Mouse (Mus musculus) T-helper 2 cell (primary cell): Measurements from ENCODE around the gene Lpp.

Source experiments
- in situ Hi-C: fragments of 300-600 bp; cut with MboI, MseI; formaldehyde crosslinking; loops from one replicate; pipeline ENCODE4 v1.15.1; 2025; ENCODE audit warnings: high pct_unique_total_duplicates

The Lpp gene

DNA sequence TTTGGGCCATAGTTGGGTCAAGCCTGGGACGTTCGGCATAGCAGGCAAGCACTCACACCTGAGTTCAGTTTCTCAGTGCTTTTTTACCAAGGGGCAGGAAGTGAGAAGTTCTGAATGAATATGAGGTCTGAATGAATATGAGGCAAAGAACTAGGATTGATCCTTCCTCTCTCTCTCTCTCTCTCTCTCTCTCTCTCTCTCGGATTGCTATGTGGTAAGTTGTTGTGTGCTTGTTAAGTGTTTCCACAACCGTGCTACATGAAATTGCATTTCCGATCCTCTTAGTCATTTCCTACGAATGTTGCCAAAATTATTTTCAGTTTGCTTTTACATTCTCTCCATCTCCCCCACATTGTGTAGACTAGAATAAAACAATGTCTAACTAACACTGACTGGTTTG is 517.0 kb downstream of the Lpp start:
- in situ Hi-C loops = no loop called here

DNA sequence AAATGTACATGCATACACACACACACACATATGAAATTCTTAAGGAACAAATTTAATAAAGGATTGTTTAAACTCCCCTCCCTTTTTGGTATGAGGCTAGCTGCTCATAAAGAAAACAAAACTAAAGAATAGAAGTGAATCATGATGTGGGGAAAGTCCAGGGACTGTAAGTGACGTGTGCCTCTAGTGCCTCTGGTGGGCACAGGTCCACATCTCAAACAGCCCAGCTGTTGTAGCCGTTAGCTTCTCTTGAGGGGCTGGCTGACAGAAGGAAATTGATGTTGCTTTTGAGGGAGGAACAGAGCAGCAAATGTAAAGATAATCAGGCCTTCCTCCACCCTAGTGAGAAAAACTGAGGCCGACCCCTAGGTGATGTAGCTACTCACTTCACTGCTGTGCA is 517.5 kb downstream of the Lpp start:
- in situ Hi-C loops = no loop called here

GRCm38 (mm10) chr16:24912381-24912780 is 519.1 kb downstream of the Lpp start:
- in situ Hi-C loops = no loop called here

DNA sequence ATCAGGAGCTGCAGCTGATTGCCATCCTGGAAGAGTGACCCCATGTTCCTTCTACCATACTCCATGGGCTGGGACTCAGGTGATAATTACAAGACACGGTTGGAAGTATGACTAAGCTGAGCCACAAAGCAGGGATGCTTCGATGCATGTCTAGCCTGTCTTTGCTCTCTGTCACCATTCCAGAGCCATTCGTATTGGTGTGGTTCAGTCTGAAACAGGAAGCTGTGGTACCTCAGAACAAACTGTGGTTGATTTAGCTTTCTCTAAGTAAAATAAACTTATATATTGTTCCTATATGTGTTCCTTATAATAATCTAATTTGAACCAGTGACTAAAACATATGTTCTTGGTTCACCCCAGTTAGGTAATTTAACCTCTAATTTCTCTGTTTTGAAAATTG is 519.7 kb downstream of the Lpp start:
- in situ Hi-C loops = no loop called here

DNA sequence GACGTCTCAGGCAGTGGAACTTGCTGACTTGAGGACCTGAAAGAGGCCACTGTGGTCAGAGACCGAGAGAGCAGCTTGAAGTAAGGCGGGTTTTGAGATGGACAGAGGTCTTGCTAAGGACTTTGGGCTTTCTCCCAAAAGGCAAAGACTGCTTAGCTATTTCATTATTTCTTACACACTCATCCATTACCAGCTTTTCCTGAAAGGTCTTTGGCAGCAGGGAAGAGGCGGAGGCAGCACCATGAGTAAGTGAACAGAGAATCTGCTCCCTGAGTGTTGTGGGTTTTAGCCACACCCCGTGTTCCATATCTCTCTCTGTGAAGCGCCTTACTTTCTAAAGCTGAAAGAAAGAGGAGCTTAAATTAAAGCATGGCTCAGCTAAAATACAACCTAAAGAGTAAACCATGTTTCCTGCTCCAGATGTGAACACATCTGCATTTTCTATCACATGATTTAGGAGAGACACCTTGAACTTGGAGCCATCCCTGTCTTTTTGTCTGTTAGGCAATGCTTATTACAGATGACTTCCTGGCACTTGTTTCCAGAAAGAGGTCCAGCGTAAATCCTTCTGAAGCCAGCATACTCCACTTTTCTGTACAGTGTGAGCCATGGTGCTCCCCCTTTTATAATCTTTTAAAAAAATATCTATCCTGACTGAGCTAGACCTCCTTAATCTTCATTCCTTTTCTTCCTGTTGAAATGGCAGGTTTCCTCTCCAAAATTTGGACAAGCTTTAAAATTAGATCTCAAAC is 520.5 kb downstream of the Lpp start:
- in situ Hi-C loops = no loop called here

DNA sequence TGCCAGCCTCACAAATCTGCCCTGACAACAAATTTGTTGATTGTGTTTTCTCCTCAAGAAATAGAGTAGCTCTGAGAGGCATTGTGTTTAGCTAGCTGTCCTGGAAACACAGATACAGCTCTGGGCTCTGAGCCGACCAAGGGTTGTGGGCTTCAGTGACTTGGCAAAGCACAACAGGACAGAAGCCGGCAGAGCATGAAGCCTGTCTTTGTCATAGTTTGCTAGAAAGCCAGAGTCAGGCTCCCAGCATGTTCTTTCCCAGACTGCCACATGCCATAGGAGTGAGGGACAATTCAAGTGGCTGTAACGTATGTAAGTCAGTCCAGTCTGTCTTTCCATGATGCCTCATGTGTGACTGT is 521.1 kb downstream of the Lpp start:
- in situ Hi-C loops = no loop called here

- in situ Hi-C loops = no loop called here
These were observed 522.2 kb downstream of the Lpp start for GRCm38 (mm10) chr16:24915470-24915869.

DNA sequence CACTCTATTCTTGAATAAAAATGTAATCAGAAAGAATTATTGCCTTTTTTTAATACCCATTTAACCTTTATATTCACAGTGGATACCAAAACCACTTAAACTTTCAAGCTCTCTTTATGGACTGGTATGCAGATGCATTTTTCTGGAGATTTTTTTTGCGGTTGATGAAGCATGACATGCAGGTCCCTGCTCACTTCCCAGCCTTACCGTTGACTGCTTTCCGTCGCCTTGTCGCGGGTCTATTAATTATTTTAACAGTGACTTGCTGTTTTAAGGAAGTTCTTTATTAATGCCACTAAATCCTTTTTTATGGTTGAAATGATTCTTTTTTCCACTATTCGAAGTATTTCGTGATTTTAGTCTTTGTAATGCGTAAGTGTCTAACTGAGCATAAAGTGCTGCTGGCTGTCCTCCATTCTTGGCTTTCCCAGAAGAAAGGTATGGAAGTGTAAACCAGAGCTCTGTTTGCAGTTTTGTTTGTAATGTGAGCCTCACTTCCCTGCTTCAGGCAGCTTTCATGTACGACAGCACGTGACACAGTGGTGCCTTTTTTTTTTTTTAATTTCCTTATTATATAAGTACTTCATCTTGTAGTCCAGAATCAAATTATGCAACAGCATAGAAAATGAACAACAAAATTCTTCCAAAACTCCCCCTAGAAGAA is 526.2 kb downstream of the Lpp start:
- in situ Hi-C loops = no loop called here

GRCm38 (mm10) chr16:24930070-24930469 is 536.8 kb downstream of the Lpp start:
- in situ Hi-C loops = no loop called here

- in situ Hi-C loops = no loop called here
These were observed 537.3 kb downstream of the Lpp start for GRCm38 (mm10) chr16:24930621-24931020.

- in situ Hi-C loops = no loop called here
These were observed 539.5 kb downstream of the Lpp start for GRCm38 (mm10) chr16:24932816-24933215.

- in situ Hi-C loops = no loop called here
These were observed 540.4 kb downstream of the Lpp start for GRCm38 (mm10) chr16:24933691-24934090.

DNA sequence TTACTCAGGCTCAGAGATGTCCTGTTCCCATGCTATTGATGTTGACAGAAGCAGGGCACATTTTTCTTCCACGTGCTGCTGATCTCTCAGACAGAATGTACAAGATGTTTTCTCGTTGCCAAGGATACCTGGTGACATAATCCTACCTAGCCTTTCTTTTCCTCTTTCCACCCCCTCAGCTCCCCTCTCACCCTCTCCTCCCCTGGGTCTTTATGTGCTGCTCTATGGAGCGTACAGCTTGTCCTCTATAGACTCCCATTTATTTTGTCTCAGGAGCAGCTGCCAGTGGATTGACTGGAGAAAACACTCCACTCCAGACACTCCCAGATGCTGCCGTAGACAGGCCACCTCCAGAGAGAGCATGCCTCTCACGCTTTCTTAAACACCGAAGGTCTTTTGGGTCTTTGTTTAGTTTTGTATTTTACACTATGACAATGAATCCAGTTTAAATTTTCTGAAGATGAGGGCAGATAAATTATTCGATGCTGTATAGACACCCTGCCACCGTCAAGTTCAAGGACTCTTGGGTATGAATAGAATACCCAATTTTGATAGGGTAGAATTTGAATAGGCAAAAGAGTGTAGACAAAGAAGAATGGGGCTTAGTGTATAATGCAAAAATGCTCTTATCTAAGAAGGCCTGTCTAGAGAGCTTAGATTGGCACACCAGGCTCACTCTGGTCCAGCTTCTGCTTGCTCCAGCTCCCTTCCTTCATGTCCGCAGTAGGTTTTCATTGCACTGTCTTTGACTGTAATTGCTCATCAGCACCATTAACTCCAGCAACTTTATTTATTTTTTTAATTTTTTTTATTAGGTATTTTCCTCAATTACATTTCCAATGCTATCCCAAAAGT is 548.2 kb downstream of the Lpp start:
- in situ Hi-C loops = loop anchor here (10.0 kb wide), 1 partner anchor 1103 kb away; no protein-coding TSS in a partner anchor

GRCm38 (mm10) chr16:24943486-24944261 is 550.4 kb downstream of the Lpp start:
- in situ Hi-C loops = loop anchor here (10.0 kb wide), 1 partner anchor 1101 kb away; no protein-coding TSS in a partner anchor

GRCm38 (mm10) chr16:24946356-24946755 is 553.0 kb downstream of the Lpp start:
- in situ Hi-C loops = loop anchor here (10.0 kb wide), 1 partner anchor 1098 kb away; no protein-coding TSS in a partner anchor

DNA sequence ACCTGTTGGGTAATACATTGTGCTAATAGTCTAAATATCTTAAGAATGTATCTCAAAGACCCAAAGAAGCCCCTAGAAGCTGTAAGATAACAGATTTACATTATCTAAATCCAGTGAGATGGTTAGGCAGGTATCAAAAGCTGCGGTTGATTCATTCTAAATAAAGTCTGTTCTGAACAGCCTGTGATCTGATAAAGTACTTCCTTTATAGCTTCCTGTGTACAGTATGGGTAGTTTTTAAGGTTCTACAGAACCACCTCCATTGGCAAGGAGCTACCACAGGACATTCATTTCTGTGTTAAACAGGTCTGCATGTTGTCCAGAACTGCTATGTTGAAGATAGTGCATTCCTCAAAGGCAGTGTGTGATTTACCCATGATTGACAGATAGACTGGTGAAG is 554.2 kb downstream of the Lpp start:
- in situ Hi-C loops = loop anchor here (10.0 kb wide), 1 partner anchor 1097 kb away; no protein-coding TSS in a partner anchor

DNA sequence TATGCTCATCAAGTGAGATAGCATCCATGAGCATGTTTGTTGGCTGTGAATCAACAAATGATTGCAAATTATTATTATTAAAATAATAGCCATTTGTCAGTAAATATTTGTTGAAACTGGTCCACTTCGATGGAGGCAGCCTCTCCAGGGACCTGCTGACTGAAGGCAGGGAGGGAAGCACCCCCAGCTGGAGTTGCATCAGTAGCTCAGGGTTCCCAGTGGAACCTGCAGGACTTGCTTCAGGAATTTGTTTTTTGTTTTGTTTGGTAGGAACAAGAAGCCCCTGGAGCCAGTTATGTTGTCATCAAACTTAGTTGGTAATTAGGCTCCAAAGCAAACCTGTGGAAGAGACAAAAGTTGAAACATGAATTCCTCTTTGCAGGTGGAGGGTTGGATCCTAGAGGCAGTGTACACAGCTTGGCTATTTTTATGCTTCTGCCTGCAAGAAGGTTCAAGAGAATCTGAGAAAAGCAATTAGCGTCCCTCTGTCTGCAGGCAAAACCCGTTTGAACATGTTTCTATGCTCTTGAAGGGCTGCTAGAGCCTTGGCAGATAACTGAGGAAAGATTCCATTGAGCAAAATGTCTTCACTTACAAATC is 554.9 kb downstream of the Lpp start:
- in situ Hi-C loops = loop anchor here (10.0 kb wide), 1 partner anchor 1097 kb away; no protein-coding TSS in a partner anchor

DNA sequence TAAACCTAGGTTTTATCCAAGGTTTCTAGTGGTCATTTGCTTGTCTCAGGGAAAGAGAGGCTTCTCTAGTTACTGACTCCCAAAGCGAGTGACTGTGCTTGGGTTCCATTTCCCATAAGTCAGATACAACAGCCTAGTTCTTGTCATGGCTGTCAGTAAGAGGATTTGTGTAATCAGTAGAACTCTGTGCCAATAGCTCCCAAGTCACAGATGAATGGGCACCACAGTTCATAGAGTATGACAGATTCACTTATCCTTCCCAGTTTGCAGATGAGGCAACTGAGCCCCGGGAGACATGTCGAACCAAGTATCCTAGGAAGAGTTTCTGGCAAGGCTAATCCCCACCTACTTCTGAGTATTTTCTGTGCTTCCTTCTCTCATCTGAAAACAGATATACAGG is 556.0 kb downstream of the Lpp start:
- in situ Hi-C loops = loop anchor here (10.0 kb wide), 1 partner anchor 1096 kb away; no protein-coding TSS in a partner anchor

GRCm38 (mm10) chr16:24950112-24950743 is 556.9 kb downstream of the Lpp start:
- in situ Hi-C loops = no loop called here

- in situ Hi-C loops = no loop called here
These were observed 558.6 kb downstream of the Lpp start for GRCm38 (mm10) chr16:24951909-24952308.
